ENCODE assay signal across 27 mouse cellular contexts in genomic region chr8:70622220-70622619, GRCm38 (mm10). TPM values are rescaled to one million over a fixed set of nuclear protein-coding genes. Genes with fewer than 3 reads are reported as not detected.
DNase-seq lines count a peak whose midpoint lies in the region; ATAC-seq and TF ChIP-seq lines count a peak whose summit lies in the region.
"Had no signal": no experiment of that assay in that cellular context is flagged by ENCODE, and none has a peak within 500 bp of the region (broad histone marks: within the 10 kb centered on the region; RNA-seq: fewer than 3 reads in every experiment).

No protein-coding gene starts in this region.

- no peak overlapping the region for H3K27ac ChIP-seq in MEL (ENCODE audit: control insufficient read depth, low read depth, low read length)
- peak overlapping the region; percentile 90 for H3K27ac ChIP-seq in liver, embryonic 12.5 days
- H3K27ac ChIP-seq: forebrain, embryonic 10.5 days; heart, embryonic 13.5 days; hindbrain, embryonic 13.5 days; left cerebral cortex, adult 2 months; limb, embryonic 15.5 days; macrophage; midbrain, embryonic 12.5 days had no signal

- peaks cover 7 to 37% of the 10 kb centered on the region in 2 experiments for H3K4me1 ChIP-seq in MEL (ENCODE audit: control insufficient read depth in 1 of 2, insufficient read depth in 2 of 2, low read length in 2 of 2)
- peaks cover 76% of the 10 kb centered on the region for H3K4me1 ChIP-seq in liver, embryonic 12.5 days
- H3K4me1 ChIP-seq: hindbrain, embryonic 13.5 days had no signal

- H3K79me2 ChIP-seq in MEL (ENCODE audit: control insufficient read depth, insufficient read depth, low read length, poor library complexity) = no peaks in the 10 kb centered on the region

- 15% methylated on average over 3 of the region's 3 CpGs for WGBS in liver, embryonic 12.5 days (ENCODE audit: insufficient replicate concordance)

- no peak overlapping the region for H3K4me3 ChIP-seq in MEL (ENCODE audit: control insufficient read depth in 1 of 2, insufficient read depth in 1 of 2, low read depth in 2 of 2, low read length in 2 of 2)
- H3K4me3 ChIP-seq in liver, embryonic 12.5 days = no peak overlapping the region
- H3K4me3 ChIP-seq: forebrain, embryonic 10.5 days; heart, embryonic 13.5 days; hindbrain, embryonic 13.5 days; left cerebral cortex, adult 2 months; limb, embryonic 15.5 days; midbrain, embryonic 12.5 days had no signal

- ATAC-seq in liver, embryonic 12.5 days = peak; percentile 74
- ATAC-seq in megakaryocyte progenitor cell, adult 5-6 weeks (replicated peaks; ENCODE audit: poor library complexity) = peak; percentile 23
- ATAC-seq in cerebellum, adult (ENCODE audit: insufficient number of reproducible peaks, low FRiP score, low TSS enrichment) = no peak
- ATAC-seq: forebrain, embryonic 16.5 days had no signal

- peak overlapping the region; percentile 56 for H3K4me2 ChIP-seq in liver, embryonic 12.5 days
- H3K4me2 ChIP-seq: heart, embryonic 13.5 days; hindbrain, embryonic 13.5 days; limb, embryonic 15.5 days; midbrain, embryonic 12.5 days had no signal

- peak; percentile 30 to 84 for TF ChIP-seq EP300 in MEL (IDR thresholded peaks at IDR 0.05; ENCODE audit: low read depth in 1 of 2, low read length in 2 of 2)

- TF ChIP-seq CTCF in MEL (IDR thresholded peaks at IDR 0.05 in 2 of 3, conservative IDR thresholded peaks at IDR 0.05 in 1 of 3; ENCODE audit: control insufficient read depth in 1 of 3, insufficient read depth in 1 of 3, low read depth in 2 of 3, low read length in 3 of 3, poor library complexity in 1 of 3, severe bottlenecking in 1 of 3) = no peak

- no peaks in the 10 kb centered on the region for H3K27me3 ChIP-seq in MEL (ENCODE audit: control insufficient read depth in 1 of 2, insufficient read depth in 2 of 2, low read length in 2 of 2)
- H3K27me3 ChIP-seq in liver, embryonic 12.5 days (replicated peaks) = no peaks in the 10 kb centered on the region
- H3K27me3 ChIP-seq: CH12.LX had no signal

- no peak for TF ChIP-seq POLR2A in MEL (IDR thresholded peaks at IDR 0.05; ENCODE audit: control insufficient read depth in 1 of 2, insufficient read depth in 1 of 2, low read depth in 1 of 2, low read length in 2 of 2, poor library complexity in 1 of 2)

- H3K9ac ChIP-seq in MEL (ENCODE audit: control insufficient read depth, low read depth, low read length, poor library complexity, severe bottlenecking) = no peak overlapping the region
- H3K9ac ChIP-seq in liver, embryonic 12.5 days = peak overlapping the region; percentile 12; the same call in 1 of the 2 replicates
- H3K9ac ChIP-seq: heart, embryonic 13.5 days; hindbrain, embryonic 13.5 days; limb, embryonic 15.5 days; midbrain, embryonic 12.5 days had no signal

- DNase-seq in MEL (ENCODE audit: low read depth, low spot score) = peak; percentile 60
- peak; percentile 80 for DNase-seq in c-Kit-positive CD71-positive TER-119-positive erythroid progenitor cells, embryonic 14.5 days (ENCODE audit: low spot score)
- DNase-seq in cerebellum, adult 11 months = no peak
- DNase-seq in gastrocnemius, postnatal 25 days = no peak
- DNase-seq: adrenal gland, postnatal 36 days; B cell, adult 2 months; cerebellum, adult 8-10 months; cerebellum, postnatal 36 days; gastrocnemius, postnatal 10 days; heart, adult 18-20 months; heart, postnatal 36 days; kidney, adult 11 months; layer of hippocampus, adult 9-11 months; left cerebral cortex, postnatal 4 days; thymus, postnatal 14 days had no signal

- H3K36me3 ChIP-seq in MEL (ENCODE audit: control insufficient read depth in 1 of 2, insufficient read depth in 2 of 2, low read length in 2 of 2) = peaks cover 0 to 13% of the 10 kb centered on the region in 2 experiments; a peak in 2 of 4 replicates
- H3K36me3 ChIP-seq in liver, embryonic 12.5 days = no peaks in the 10 kb centered on the region
- H3K36me3 ChIP-seq: forebrain, embryonic 10.5 days; heart, embryonic 13.5 days; hindbrain, embryonic 13.5 days; limb, embryonic 15.5 days; midbrain, embryonic 12.5 days had no signal

- TF ChIP-seq RAD21 in MEL (IDR thresholded peaks at IDR 0.05; ENCODE audit: low read depth, low read length) = no peak

- H3K9me3 ChIP-seq in MEL (replicated peaks; ENCODE audit: insufficient read depth, low read length) = no peaks in the 10 kb centered on the region
- H3K9me3 ChIP-seq in liver, embryonic 12.5 days (replicated peaks) = no peaks in the 10 kb centered on the region
- H3K9me3 ChIP-seq: forebrain, embryonic 10.5 days; heart, embryonic 13.5 days; hindbrain, embryonic 13.5 days; limb, embryonic 15.5 days; midbrain, embryonic 12.5 days had no signal

TF ChIP-seq in MEL, 35 proteins besides CTCF, POLR2A, EP300 and RAD21:
- 0 out of 2 replicates have a peak, but pooled peaks have one; percentile 42 for TF ChIP-seq MAZ (IDR thresholded peaks at IDR 0.05; ENCODE audit: low read depth, low read length)
- TF ChIP-seq GABPA (IDR thresholded peaks at IDR 0.05; ENCODE audit: low read depth, low read length) = no peak
- peak; percentile 70 for TF ChIP-seq GATA1 (IDR thresholded peaks at IDR 0.05; ENCODE audit: low read depth, low read length)
- no peak for TF ChIP-seq HCFC1 (IDR thresholded peaks at IDR 0.05; ENCODE audit: low read depth, low read length)
- peak; percentile 80 for TF ChIP-seq ETS1 (IDR thresholded peaks at IDR 0.05; ENCODE audit: low read depth, low read length)
- TF ChIP-seq JUND (IDR thresholded peaks at IDR 0.05; ENCODE audit: low read depth, low read length) = no peak
- TF ChIP-seq RCOR1 (IDR thresholded peaks at IDR 0.05; ENCODE audit: low read depth, low read length) = peak; percentile 20; the same call in 1 of the 2 replicates
- TF ChIP-seq TCF12 (IDR thresholded peaks at IDR 0.05; ENCODE audit: low read depth, low read length) = peak; percentile 96
- no peak for TF ChIP-seq USF2 (IDR thresholded peaks at IDR 0.05; ENCODE audit: borderline replicate concordance in 1 of 2, insufficient read depth in 1 of 2, low read depth in 1 of 2, low read length in 2 of 2)
- TF ChIP-seq BHLHE40 (IDR thresholded peaks at IDR 0.05; ENCODE audit: borderline replicate concordance, low read depth, low read length) = peak; percentile 61; the same call in 1 of the 2 replicates
- peak; percentile 75 for TF ChIP-seq TAL1 (IDR thresholded peaks at IDR 0.05; ENCODE audit: low read length)
- 0 out of 2 replicates have a peak, but pooled peaks have one; percentile 9 for TF ChIP-seq ZKSCAN1 (IDR thresholded peaks at IDR 0.05; ENCODE audit: low read depth, low read length)
TF ChIP-seq in MEL: peak in this region for 8.

RNA-seq across cellular contexts. Expression of gene Lrrc25, which starts 6.3 kb away (rescaled TPM):
- 0.20 and 0.39 TPM in 2 replicates for total RNA-seq in MEL (2012; rRNA removed)
- 1 to 10 TPM in 1 of 2 experiments, not detected in 1; 1.1 TPM for polyA plus RNA-seq in MEL (2012; ENCODE audit: insufficient read depth in 1 of 2, insufficient read length in 2 of 2, low read depth in 1 of 2, low replicate concordance in 2 of 2, missing spikeins in 1 of 2)
- 4.1 and 4.6 TPM in 2 replicates for polyA plus RNA-seq in liver, embryonic 12.5 days (2016; fragmentation: Nextera tagmentation; extraction: Ambion mirVana)
- 6.2 and 12.9 TPM in 2 replicates for total RNA-seq in megakaryocyte progenitor cell, adult 5-6 weeks (2015)
- total RNA-seq in megakaryocyte progenitor cell, adult 5-6 weeks (2017) = 4.7 and 5.4 TPM in 2 replicates
- total RNA-seq in gastrocnemius, postnatal 25 days (2021) = under 1 TPM; 0.54 to 0.56 TPM

RNA-seq across cellular contexts. Expression of gene Gdf15, which starts 10.0 kb away (rescaled TPM):
- 0.15 and 1.8 TPM in 2 replicates for total RNA-seq in MEL (2012; rRNA removed)
- under 1 TPM in 1 of 2 experiments, not detected in 1; 0.63 TPM for polyA plus RNA-seq in MEL (2012; ENCODE audit: insufficient read depth in 1 of 2, insufficient read length in 2 of 2, low read depth in 1 of 2, low replicate concordance in 2 of 2, missing spikeins in 1 of 2)
- 4.4 and 4.9 TPM in 2 replicates for polyA plus RNA-seq in liver, embryonic 12.5 days (2016; fragmentation: Nextera tagmentation; extraction: Ambion mirVana)
- not detected in 2 replicates for total RNA-seq in megakaryocyte progenitor cell, adult 5-6 weeks (2015)
- total RNA-seq in megakaryocyte progenitor cell, adult 5-6 weeks (2017) = not detected in 2 replicates
- total RNA-seq in gastrocnemius, postnatal 25 days (2021) = under 1 TPM in 1 of 2 experiments, not detected in 1; 0.33 TPM
- total RNA-seq: gastrocnemius, postnatal 10 days; left cerebral cortex, adult 2 months; left cerebral cortex, postnatal 4 days had no signal
- polyA plus RNA-seq: forebrain, embryonic 10.5 days; midbrain, embryonic 12.5 days had no signal

RNA-seq across cellular contexts. Expression of gene Ssbp4, which starts 13.5 kb away (rescaled TPM):
- total RNA-seq in MEL (2012; rRNA removed) = 80.2 and 84.9 TPM in 2 replicates
- polyA plus RNA-seq in MEL (2012; ENCODE audit: insufficient read depth in 1 of 2, insufficient read length in 2 of 2, low read depth in 1 of 2, low replicate concordance in 2 of 2, missing spikeins in 1 of 2) = 100 to 1,000 TPM in 1 of 2 experiments, not detected in 1; 212 TPM
- polyA plus RNA-seq in liver, embryonic 12.5 days (2016; fragmentation: Nextera tagmentation; extraction: Ambion mirVana) = 96.4 and 98.0 TPM in 2 replicates
- 31.6 and 40.7 TPM in 2 replicates for total RNA-seq in megakaryocyte progenitor cell, adult 5-6 weeks (2015)
- total RNA-seq in megakaryocyte progenitor cell, adult 5-6 weeks (2017) = 40.2 and 69.7 TPM in 2 replicates
- total RNA-seq in gastrocnemius, postnatal 25 days (2021) = 10 to 100 TPM; 15.4 to 20.0 TPM

RNA-seq across cellular contexts. Expression of gene Isyna1, which starts 28.0 kb away (rescaled TPM):
- total RNA-seq in MEL (2012; rRNA removed) = 84.1 and 90.9 TPM in 2 replicates
- 100 to 1,000 TPM in 1 of 2 experiments, not detected in 1; 189 TPM for polyA plus RNA-seq in MEL (2012; ENCODE audit: insufficient read depth in 1 of 2, insufficient read length in 2 of 2, low read depth in 1 of 2, low replicate concordance in 2 of 2, missing spikeins in 1 of 2)
- 114 and 115 TPM in 2 replicates for polyA plus RNA-seq in liver, embryonic 12.5 days (2016; fragmentation: Nextera tagmentation; extraction: Ambion mirVana)
- total RNA-seq in megakaryocyte progenitor cell, adult 5-6 weeks (2015) = 26.1 and 39.0 TPM in 2 replicates
- 42.9 and 45.4 TPM in 2 replicates for total RNA-seq in megakaryocyte progenitor cell, adult 5-6 weeks (2017)
- total RNA-seq in gastrocnemius, postnatal 25 days (2021) = 10 to 100 TPM in 1 of 2 experiments, 1 to 10 TPM in 1; 4.7 to 10.3 TPM

RNA-seq across cellular contexts. Expression of gene Pgpep1, which starts 38.0 kb away (rescaled TPM):
- total RNA-seq in MEL (2012; rRNA removed) = 12.6 and 13.7 TPM in 2 replicates
- polyA plus RNA-seq in MEL (2012; ENCODE audit: insufficient read depth in 1 of 2, insufficient read length in 2 of 2, low read depth in 1 of 2, low replicate concordance in 2 of 2, missing spikeins in 1 of 2) = 10 to 100 TPM in 1 of 2 experiments, not detected in 1; 19.5 TPM
- polyA plus RNA-seq in liver, embryonic 12.5 days (2016; fragmentation: Nextera tagmentation; extraction: Ambion mirVana) = 19.6 and 24.2 TPM in 2 replicates
- total RNA-seq in megakaryocyte progenitor cell, adult 5-6 weeks (2015) = 11.7 and 11.8 TPM in 2 replicates
- total RNA-seq in megakaryocyte progenitor cell, adult 5-6 weeks (2017) = 3.6 and 5.2 TPM in 2 replicates
- total RNA-seq in gastrocnemius, postnatal 25 days (2021) = 10 to 100 TPM; 18.6 to 22.6 TPM

Comparison
In these comparisons a context has a peak if more than half of its experiments do, and no peak if none do; other contexts are left out.
1. DNase-seq: peak in MEL (single experiment) and c-Kit-positive CD71-positive TER-119-positive erythroid progenitor cells, embryonic 14.5 days (single experiment); none in cerebellum, adult 11 months (single experiment) and gastrocnemius, postnatal 25 days (single experiment).